25 mouse cellular contexts compared by ENCODE assay signal in the genomic region with DNA sequence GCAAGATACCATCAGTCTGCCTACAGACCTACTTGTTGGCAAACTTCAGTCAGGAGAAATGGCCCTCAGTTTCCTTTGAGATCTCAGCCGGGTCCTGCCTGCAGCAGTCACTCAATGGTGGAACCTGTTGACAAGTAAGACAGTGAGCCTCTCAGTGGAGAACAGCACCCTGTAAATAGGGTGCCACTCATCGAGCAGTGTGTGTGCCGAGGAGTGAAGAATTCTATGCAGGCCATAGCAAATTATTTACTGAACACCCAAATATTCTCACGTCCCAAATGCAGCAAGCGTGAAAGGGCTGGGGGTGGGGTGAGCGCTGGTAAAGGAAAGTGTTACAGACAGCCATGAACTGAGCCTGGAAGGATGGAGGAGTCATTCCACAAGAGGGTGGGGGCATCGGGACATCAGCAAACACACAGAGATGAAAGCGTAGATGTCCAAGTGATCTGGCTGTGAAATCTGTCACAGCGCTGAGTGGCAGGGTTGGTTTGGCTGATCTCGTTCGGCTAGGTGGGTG.
DNase-seq lines count a peak whose midpoint lies in the region; ATAC-seq and TF ChIP-seq lines count a peak whose summit lies in the region.
"Had no signal": no experiment of that assay in that cellular context is flagged by ENCODE, and none has a peak within 500 bp of the region (broad histone marks: within the 10 kb centered on the region; RNA-seq: fewer than 3 reads in every experiment).

No protein-coding gene starts in this region.

- no peaks in the 10 kb centered on the region for H3K9me3 ChIP-seq in kidney, embryonic 16.5 days (ENCODE audit: low read length)
- no peaks in the 10 kb centered on the region for H3K9me3 ChIP-seq in midbrain, embryonic 10.5 days (replicated peaks)
- H3K9me3 ChIP-seq: embryonic facial prominence, embryonic 10.5 days; embryonic facial prominence, embryonic 13.5 days; forebrain, embryonic 12.5 days; forebrain, embryonic 15.5 days; heart, embryonic 10.5 days; hindbrain, embryonic 12.5 days; hindbrain, embryonic 15.5 days had no signal

- H3K4me3 ChIP-seq in kidney, adult 2 months (ENCODE audit: insufficient read depth, low read depth, low read length): no peak overlapping the region
- no peak overlapping the region for H3K4me3 ChIP-seq in kidney, embryonic 16.5 days (ENCODE audit: low read length)
- H3K4me3 ChIP-seq in midbrain, embryonic 10.5 days: no peak overlapping the region
- H3K4me3 ChIP-seq: embryonic facial prominence, embryonic 10.5 days; embryonic facial prominence, embryonic 13.5 days; erythroblast, embryonic 14.5 days; forebrain, embryonic 12.5 days; forebrain, embryonic 15.5 days; heart, adult 2 months; heart, embryonic 10.5 days; hindbrain, embryonic 12.5 days; hindbrain, embryonic 15.5 days had no signal

- no peaks in the 10 kb centered on the region for H3K4me1 ChIP-seq in kidney, adult 2 months (ENCODE audit: control insufficient read depth, insufficient read depth, low read length)
- no peaks in the 10 kb centered on the region for H3K4me1 ChIP-seq in kidney, embryonic 16.5 days (ENCODE audit: insufficient read depth, low read length)
- no peaks in the 10 kb centered on the region for H3K4me1 ChIP-seq in midbrain, embryonic 10.5 days
- H3K4me1 ChIP-seq: embryonic facial prominence, embryonic 10.5 days; embryonic facial prominence, embryonic 13.5 days; forebrain, embryonic 12.5 days; forebrain, embryonic 15.5 days; hindbrain, embryonic 12.5 days; hindbrain, embryonic 15.5 days had no signal

- WGBS in kidney, adult 2 months: 40% methylated on average over 11 of the region's 11 CpGs
- 51% methylated on average over 11 of the region's 11 CpGs for WGBS in kidney, embryonic 16.5 days
- 88% methylated on average over 11 of the region's 11 CpGs for WGBS in midbrain, embryonic 10.5 days

- H3K36me3 ChIP-seq in kidney, adult 2 months (ENCODE audit: control insufficient read depth, insufficient read depth, low read length): no peaks in the 10 kb centered on the region
- H3K36me3 ChIP-seq in kidney, embryonic 16.5 days (ENCODE audit: insufficient read depth, low read length): no peaks in the 10 kb centered on the region
- H3K36me3 ChIP-seq in midbrain, embryonic 10.5 days: no peaks in the 10 kb centered on the region
- H3K36me3 ChIP-seq: embryonic facial prominence, embryonic 10.5 days; embryonic facial prominence, embryonic 13.5 days; forebrain, embryonic 12.5 days; forebrain, embryonic 15.5 days; heart, embryonic 10.5 days; hindbrain, embryonic 12.5 days; hindbrain, embryonic 15.5 days had no signal

- TF ChIP-seq CTCF in kidney, adult 2 months (conservative IDR thresholded peaks at IDR 0.05; ENCODE audit: insufficient read depth, insufficient read length, low read depth, low read length): no peak

- no peaks in the 10 kb centered on the region for H3K27me3 ChIP-seq in kidney, adult 2 months (replicated peaks; ENCODE audit: control insufficient read depth, insufficient read depth, low read length)
- H3K27me3 ChIP-seq in kidney, embryonic 16.5 days (ENCODE audit: insufficient read depth, low read length): no peaks in the 10 kb centered on the region
- no peaks in the 10 kb centered on the region for H3K27me3 ChIP-seq in midbrain, embryonic 10.5 days (ENCODE audit: low read depth, poor library complexity, severe bottlenecking)
- H3K27me3 ChIP-seq: embryonic facial prominence, embryonic 13.5 days; forebrain, embryonic 15.5 days; hindbrain, embryonic 12.5 days; hindbrain, embryonic 15.5 days had no signal

- H3K4me2 ChIP-seq in kidney, embryonic 16.5 days (replicated peaks; ENCODE audit: low read depth, low read length): peak overlapping the region; percentile 23; the same call in 1 of the 2 replicates
- H3K4me2 ChIP-seq: embryonic facial prominence, embryonic 13.5 days; forebrain, embryonic 12.5 days; forebrain, embryonic 15.5 days; hindbrain, embryonic 12.5 days; hindbrain, embryonic 15.5 days had no signal

- no peak overlapping the region for H3K27ac ChIP-seq in kidney, adult 2 months (ENCODE audit: insufficient read depth, low read depth, low read length)
- peak overlapping the region; percentile 52 for H3K27ac ChIP-seq in kidney, embryonic 16.5 days (ENCODE audit: low read length)
- no peak overlapping the region for H3K27ac ChIP-seq in midbrain, embryonic 10.5 days (replicated peaks)
- H3K27ac ChIP-seq: embryonic facial prominence, embryonic 10.5 days; embryonic facial prominence, embryonic 13.5 days; forebrain, embryonic 12.5 days; forebrain, embryonic 15.5 days; heart, adult 2 months; heart, embryonic 10.5 days; hindbrain, embryonic 12.5 days; hindbrain, embryonic 15.5 days had no signal

- TF ChIP-seq POLR2A in kidney, adult 2 months (IDR thresholded peaks at IDR 0.05; ENCODE audit: low read depth, low read length): no peak

- peak; percentile 13 for DNase-seq in kidney, adult 2 months
- DNase-seq in kidney, adult 9 months: no peak
- DNase-seq in kidney, adult 18-20 months: no peak
- peak; percentile 61 to 75 for DNase-seq in kidney, postnatal 4 days
- DNase-seq in midbrain, embryonic 10.5 days (ENCODE audit: low spot score): no peak
- DNase-seq: adrenal gland, adult 8-10 months; adrenal gland, postnatal 25 days; cerebellum, adult 11-12 months; cerebellum, adult 8-10 months; cerebellum, postnatal 10 days; cerebellum, postnatal 36 days; embryo, embryonic 11 days; gastrocnemius, postnatal 10 days; gastrocnemius, postnatal 36 days; heart, adult 2 months had no signal

- no peak overlapping the region for H3K9ac ChIP-seq in kidney, embryonic 16.5 days (replicated peaks; ENCODE audit: low read length)
- H3K9ac ChIP-seq: embryonic facial prominence, embryonic 13.5 days; forebrain, embryonic 12.5 days; forebrain, embryonic 15.5 days; hindbrain, embryonic 12.5 days; hindbrain, embryonic 15.5 days had no signal

- peak; percentile 57 for ATAC-seq in kidney, embryonic 16.5 days (ENCODE audit: low FRiP score, low TSS enrichment)
- ATAC-seq: activated CD4-positive, CD25-positive, alpha-beta regulatory T cell, adult 4 months; forebrain, embryonic 15.5 days had no signal

Comparison
In these comparisons a context has a peak if more than half of its experiments do, and no peak if none do; other contexts are left out.
1. DNase-seq: peak in kidney, adult 2 months (single experiment) and kidney, postnatal 4 days (2 of 2); none in kidney, adult 9 months (single experiment), kidney, adult 18-20 months (single experiment) and midbrain, embryonic 10.5 days (single experiment).